Mouse (Mus musculus) spleen, adult 18-20 months (tissue): ENCODE data around the gene Slc16a10.
"Not testable (repeated sequence)": the region's sequence is repeated elsewhere in the genome, so short reads cannot be mapped to it uniquely, and the experiment has no call there.

ENCODE experiments used
- DNase-seq, 2 experiments: peaks; one replicate each; pipeline ENCODE4 v3.0.0; 2022; ENCODE audit warnings: mixed read lengths in 2 of 2

The Slc16a10 gene

GRCm38 (mm10) chr10:40019492-40019891 is 122.6 kb downstream of the Slc16a10 start:
- no peak for DNase-seq

GRCm38 (mm10) chr10:40018261-40018860 is 123.7 kb downstream of the Slc16a10 start:
- DNase-seq: no peak

DNA sequence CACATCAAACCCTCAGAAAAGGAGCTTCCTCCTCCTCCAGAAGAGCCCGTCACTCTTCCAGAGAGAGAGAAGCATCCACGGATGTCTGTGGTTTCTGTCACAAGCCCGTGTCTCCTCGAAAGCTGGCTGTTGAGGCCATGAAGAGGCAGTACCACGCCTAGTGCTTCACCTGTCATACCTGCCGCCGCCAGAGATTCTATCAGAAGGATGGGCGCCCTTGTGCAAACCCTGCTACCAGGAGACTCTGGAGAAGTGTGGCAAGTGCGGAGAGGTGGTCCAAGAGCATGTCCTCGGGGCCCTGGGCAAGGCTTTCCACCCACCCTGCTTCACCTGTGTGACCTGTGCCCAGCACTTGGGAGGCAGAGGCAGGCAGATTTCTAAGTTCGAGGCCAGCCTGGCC is 132.5 kb downstream of the Slc16a10 start:
- no peak for DNase-seq

- DNase-seq: not testable (repeated sequence)
Measured at GRCm38 (mm10) chr10:40008847-40009246, 133.2 kb downstream of the Slc16a10 start.

DNA sequence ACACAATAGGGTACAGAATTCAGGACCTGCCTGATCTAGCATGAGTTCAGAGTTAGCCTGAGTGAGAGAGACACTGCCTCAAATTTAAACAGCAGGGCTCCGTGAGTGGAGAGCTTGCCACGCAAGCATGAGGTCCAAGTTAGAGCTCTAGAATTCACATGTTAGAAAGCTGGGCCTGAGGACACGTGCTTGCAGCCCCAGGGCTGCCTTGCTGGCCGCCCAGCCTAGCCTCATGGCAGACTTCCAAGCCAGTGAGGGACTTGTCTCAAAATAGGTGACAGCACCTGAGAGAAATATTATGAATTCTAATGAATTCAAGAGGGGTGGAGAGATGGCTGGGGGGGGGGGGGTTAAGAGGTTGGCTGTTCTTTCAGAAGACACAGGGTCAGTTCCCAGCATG is 134.1 kb downstream of the Slc16a10 start:
- no peak for DNase-seq

DNA sequence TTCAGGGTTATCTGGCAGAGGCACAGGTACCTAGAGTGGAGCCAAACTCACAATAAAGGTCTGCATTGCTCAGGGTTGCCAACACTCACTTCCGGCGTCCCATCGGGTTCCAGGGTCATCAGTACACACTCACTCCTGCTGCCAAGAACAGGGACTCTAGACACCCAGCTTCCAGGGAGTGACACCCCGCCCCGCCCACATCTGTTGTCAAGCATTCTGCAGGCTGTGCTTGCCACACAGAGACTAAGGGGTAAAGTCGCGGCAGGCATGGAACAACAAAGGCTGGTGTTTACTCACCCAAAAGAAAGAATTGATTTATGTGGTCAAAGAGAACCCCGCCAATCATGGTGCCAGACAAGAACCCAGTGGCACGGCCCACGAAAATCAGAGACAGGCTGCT is 135.1 kb downstream of the Slc16a10 start:
- DNase-seq: no peak

DNA sequence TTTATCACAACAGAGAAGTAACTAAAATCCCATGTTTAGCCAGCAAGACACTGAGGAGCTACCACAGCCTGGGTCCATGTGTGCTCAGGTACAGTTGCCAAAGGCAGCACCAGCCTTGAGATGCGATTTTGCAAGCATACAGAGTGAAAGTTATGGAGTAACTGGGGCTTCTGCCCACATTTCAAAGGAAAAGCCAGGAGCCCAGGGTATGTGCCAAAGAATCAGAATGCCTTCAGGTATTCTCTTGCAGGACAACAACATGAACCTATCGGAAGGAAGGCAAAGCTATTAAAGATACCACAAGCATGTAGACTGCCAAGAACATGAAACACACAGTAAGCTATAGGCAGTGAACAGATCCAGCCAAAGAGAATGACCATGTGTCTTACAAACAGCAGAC is 141.3 kb downstream of the Slc16a10 start:
- no peak for DNase-seq

DNA sequence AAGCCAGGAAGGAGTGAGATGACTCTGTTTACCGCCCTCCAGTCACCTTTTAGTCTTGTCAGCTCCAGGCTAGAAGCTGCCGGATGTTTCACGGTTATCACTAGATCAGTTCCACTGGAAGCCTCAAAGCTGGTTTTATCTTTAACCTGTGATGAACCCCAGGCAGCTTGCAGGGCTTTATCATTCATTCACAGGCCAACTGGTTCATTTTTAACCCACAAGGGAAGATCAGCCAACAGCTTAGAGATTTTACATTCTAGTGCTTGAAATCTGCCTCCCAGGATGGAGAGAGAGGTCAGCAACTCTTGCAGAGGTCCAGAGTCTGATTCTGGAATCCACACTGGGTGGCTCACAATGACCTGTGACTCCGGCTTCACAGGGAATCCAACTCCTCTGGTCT is 150.9 kb downstream of the Slc16a10 start:
- no peak for DNase-seq

GRCm38 (mm10) chr10:39986466-39986865 is 155.6 kb downstream of the Slc16a10 start, which contains the start of gene Mfsd4b5:
TSS of gene Mfsd4b5 (minus strand) at chr10:39986646.
- no peak for DNase-seq
